Mouse (Mus musculus): Measurements from ENCODE around the gene Ergic1. TPM values are rescaled to one million over a fixed set of nuclear protein-coding genes. Genes with fewer than 3 reads are reported as not detected.

Ergic1 gene
- total RNA-seq, 2 experiments from 2014 or later: 47.2 to 51.5 TPM

DNA sequence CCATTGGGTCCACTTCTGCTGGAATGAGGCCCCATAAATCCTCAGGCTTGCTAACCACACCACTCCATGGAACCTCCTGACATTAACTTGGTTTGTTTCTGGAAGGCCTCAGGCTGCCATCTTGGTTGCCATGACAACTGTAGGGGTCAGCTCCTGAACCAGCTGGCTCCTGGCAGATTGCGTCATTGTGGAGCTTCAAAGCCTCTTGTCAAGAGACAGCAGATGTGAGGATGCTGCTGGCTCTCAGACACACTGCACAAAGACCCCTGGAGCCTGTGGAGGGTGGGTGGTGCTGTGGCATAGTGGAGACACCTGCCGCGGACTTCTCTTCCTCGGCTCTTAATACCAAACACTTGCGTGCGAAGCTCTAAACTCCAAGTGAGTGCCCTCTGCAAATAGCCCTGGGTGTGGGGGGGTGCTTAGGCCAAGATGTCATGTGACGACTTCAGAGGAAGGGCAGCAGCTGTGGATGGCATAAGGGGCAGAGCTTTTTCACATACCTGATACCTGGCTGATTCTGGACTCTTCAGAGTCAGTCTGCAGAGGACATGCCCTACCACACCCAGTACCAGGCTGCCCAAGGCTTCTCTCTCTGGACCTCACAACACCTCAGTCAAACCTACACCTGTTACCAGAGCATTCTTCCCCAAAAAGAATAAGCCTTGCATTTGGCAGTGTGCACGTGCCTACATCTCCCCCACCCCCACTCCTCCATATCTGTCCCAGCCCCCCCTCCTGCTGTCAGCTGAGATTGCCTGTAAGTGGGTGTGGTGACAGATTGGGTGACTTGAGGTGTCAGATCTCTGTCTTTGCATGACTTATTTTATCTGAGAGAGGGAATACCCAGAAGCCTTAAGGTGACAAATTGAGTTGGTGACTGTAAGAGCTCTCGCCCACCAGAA, 83.5 kb downstream of the Ergic1 start:
- DNase-seq: no peak
- intact Hi-C loops (cut with DNase I): loop anchor here (10.0 kb wide), 1 partner anchor 370 kb away; no protein-coding TSS in a partner anchor

DNA sequence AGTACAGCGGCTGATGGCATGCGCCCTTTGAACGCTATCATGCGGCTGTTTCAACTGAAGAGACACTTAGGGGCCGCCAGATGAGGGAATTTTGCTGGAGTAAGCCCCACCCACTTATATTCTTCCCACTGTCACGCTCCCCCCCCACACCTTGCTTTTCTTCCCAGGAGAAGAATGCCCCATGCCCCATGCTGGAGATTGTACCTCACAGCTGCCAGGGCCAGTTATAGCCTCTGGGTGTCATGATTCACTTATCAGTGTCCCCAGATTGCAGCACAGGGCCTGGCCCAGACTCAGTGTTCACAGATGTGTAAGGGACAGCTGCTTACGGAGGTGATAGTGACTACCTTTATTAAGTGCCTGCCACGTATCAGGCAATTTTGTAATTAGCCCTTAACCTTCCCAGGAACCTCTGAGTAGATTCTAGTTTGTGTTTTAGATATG, 84.1 kb downstream of the Ergic1 start:
- intact Hi-C loops (cut with DNase I): loop anchor here (10.0 kb wide), 1 partner anchor 371 kb away; no protein-coding TSS in a partner anchor
- no peak for DNase-seq

DNA sequence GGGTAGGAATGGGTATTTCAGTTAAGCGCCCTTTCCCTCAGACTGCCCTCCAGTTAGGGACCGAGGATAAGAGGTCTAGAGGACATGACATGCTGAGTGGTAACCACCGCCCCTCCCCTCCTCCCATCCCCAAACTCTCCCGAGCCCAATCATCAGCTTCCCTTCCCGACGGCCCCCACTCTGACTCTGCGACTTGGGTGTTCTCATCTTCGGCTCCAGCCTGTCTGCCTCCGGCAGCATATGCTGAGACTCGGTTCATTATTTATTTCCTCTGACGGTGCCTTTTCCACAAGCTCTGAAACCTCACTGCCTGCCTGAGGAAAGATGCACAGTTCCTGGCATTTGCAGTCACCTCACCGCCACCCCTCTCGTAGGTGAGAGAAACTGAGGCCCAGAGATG, 86.0 kb downstream of the Ergic1 start:
- no peak for DNase-seq
- intact Hi-C loops (cut with DNase I): loop anchor here (10.0 kb wide), 1 partner anchor 372 kb away; no protein-coding TSS in a partner anchor

DNA sequence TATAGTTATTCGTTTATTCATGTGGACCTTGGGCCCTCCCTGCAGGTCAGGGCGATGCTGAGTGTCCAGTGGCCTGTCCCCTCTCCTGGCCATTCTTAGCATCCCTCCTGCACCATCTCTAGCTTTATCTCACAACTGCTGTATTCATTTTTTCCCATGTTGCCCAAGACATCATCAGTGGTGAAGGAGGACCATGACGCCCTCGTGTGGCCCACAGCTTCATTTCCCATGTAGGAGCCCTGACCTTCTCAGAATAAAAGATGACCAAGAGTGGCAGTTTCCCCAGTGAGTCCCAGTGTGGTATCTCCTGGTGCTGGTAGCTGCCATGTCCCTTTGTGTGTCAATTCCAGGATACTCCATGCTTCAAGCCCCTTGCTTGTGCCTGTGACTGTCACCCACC, 88.3 kb downstream of the Ergic1 start:
- DNase-seq: no peak
- intact Hi-C loops (cut with DNase I): loop anchor here (10.0 kb wide), 1 partner anchor 375 kb away; no protein-coding TSS in a partner anchor

DNA sequence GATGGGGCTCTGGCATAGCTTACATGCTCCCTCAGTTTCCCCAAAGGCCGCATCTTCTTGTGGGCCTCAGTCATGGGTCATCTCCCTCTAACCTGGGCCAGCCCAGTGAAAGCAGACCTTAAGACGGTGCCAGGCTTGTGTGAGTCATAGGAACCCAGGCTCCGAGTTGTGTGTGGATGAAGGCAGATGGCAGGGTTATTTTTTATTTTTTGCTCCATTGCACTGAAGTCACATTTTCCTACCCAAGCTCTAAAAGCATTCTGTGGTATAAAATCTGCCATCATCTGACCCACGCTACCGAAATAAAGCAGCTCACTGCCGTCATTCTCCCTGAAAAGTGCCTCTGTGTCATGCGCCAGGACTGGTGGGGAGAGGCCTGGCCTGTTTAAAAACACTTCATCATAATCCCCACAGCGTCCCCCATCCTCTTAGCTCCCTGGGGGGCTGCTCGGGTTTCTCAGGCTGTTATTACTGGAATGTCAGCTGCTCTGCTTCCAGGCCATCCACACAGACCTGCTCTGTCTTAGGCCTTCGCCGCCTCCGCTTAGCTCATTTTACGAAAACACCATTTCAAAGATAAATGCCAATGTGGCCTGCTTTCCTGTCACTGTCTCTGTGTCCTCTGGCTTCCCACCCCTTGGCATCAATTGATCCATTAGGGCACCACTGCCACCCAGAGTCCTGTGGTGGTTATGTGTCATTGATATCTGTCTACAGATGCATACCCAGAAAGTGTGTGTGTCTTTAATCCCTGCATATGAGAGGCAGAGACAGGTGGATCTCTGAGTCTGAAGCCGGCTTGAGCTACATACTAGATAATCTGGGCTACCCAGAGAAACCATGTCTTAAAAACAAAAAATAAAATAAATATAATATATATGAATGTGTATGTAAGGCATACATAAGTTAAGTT, 89.4 kb downstream of the Ergic1 start:
- no peak for DNase-seq
- intact Hi-C loops (cut with DNase I): no loop called here

DNA sequence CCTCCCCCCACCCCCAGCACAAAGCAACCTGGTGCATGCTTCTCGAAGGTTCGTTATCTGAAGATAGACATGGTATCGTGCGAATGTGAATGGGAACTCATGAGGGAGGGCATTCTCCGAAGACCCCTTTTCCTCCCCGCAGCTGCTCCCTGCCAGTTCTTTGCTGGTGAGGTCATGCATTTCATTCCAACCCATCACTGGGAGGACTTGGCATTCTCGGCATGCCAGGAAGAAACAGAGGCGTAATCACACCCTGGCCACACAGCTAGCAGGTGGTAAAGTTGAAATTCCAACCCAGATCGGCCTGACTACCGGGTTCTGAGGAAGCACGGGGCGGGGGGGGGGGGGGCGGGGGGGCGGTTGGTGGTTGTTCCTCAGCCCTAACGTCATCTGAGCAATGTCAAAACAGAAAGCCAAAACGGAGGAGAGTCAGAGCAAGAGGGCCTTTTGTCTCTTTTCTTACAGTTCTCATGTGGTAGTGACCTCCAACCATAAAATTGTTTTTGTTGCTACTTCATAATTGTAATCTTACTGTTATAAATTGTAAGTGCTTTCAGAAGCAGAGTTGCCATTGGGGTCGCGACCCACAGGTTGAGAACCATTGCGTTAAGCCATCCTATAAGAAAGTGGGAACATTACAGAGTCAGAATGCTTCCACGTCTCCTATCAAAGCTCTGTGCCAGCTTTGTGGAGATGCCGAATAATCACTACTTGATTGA, 97.7 kb downstream of the Ergic1 start:
- DNase-seq: peak in 1 of 2 experiments; percentile 11
- intact Hi-C loops (cut with DNase I): loop anchor here (5.0 kb wide), 1 partner anchor 228 kb away; no protein-coding TSS in a partner anchor

DNA sequence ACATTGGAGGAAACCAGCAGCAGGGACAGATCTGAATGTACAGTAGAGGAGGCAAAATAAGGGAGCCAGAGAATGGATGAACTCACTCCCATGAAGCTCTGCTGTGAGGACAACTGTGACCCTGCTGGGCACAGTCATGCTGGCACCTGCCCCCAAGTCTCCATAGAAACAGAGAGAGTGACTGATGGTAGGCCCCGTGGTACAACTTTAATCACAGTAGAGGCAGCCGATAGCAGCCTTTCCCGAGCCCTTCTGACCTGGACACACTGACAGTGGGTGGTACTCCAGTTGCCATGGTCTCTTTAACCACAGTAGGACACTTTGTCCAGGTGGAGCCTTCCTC, 98.3 kb downstream of the Ergic1 start:
- DNase-seq: no peak

DNA sequence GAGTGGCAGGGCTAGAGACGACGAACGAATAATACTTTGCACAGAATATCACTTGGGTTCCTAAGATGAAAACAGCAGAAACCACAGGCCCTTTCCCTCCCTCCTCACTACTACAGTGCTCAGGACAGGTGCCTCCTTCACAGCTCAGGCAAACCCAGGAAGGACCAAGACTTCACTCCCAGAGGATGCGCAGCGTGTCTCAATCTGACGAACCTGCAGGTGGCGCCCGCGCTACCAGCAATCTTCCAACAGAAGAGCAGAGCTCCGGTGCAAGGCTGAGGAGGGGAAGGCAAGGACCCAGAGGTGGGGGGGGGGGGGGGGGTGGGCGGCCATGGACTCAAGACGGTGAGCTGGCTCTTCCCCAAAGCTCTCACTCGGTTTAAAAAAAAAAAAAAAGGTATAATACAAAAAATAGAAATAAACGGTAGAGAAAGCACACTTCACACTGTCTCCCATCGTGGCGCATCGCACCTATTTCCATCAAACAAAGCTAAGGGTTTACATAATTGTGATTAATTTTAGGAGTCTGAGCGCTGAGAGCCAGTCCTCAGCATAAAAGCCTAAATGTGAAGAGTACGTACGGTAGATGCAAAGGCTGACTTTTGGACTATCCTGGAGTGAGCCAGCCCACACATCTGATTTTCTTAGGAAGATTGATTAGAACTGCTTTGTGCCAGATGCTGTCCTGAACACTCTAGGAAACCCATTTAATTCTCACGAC, 99.1 kb downstream of the Ergic1 start:
- intact Hi-C loops (cut with DNase I): loop anchor here (2.0 to 10.0 kb wide), 2 partner anchors 58 to 114 kb away; no protein-coding TSS in a partner anchor
- peak; percentile 67 to 69 for DNase-seq

More for the DNA sequence above, 98.3 kb downstream of the Ergic1 start:
- intact Hi-C loops (cut with DNase I): loop anchor here (5.0 kb wide), 1 partner anchor 228 kb away; no protein-coding TSS in a partner anchor

DNA sequence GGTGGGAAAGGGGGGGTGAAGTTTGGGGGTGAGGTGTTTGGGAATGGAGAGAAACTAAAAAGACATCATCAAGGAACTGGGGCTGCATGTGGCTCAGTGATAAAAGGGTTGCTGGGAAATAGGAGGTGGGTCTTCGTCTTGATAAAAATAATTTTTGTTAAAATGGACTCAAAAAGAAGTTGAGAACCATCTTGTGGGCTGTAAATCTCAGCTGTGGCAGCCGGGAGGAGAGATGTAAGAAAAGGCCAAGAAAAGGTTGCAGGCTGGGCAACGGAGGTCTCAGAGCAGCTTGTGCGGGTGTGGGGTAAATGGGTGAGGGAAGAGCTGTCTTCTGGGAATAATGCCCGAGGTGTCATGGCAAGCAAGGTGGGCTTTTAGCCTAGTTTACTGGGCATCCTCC, 100.9 kb downstream of the Ergic1 start:
- no peak for DNase-seq
- intact Hi-C loops (cut with DNase I): loop anchor here (10.0 kb wide), 1 partner anchor 113 kb away; no protein-coding TSS in a partner anchor

DNA sequence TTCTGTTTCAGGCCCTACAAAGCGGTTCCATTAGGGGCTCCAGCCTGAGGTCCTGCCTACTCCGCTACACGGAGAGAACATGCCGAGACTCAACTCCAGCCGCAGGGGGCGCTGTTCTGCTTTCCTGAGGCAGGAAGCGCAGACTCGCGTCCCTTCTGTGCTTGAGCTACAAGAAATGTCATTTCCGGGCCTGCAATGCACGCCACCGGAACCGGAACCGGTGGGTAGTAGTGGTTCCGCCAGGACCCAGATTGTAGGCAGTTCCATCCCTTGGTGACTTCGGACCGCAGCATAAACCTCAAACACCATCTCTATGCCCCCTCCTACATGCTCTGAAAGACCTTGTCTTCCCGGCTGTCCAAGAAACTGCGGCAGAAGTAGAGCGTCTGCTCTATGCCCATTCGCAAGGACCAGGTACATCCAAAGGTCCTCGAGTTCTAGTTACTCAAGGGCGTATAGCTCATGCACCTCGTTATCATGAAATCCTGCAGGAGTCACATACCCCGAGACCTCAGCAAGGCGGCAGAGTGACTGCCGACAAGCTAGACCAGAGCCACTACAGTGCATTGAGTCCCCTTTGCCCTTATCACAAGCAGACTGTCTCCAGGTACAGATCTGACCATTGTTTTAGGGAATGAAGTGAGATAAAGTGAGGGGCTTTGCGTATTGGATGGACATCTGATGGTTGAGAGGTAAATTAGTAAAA, 101.8 kb downstream of the Ergic1 start, which contains the start of gene Atp6v0e:
Gene Atp6v0e (plus strand): TSS at position 254 of the 706 bp plus-strand sequence.
- intact Hi-C loops (cut with DNase I): loop anchor here (10.0 kb wide), 1 partner anchor 112 kb away; no protein-coding TSS in a partner anchor
- peak; percentile 88 to 95 for DNase-seq

DNA sequence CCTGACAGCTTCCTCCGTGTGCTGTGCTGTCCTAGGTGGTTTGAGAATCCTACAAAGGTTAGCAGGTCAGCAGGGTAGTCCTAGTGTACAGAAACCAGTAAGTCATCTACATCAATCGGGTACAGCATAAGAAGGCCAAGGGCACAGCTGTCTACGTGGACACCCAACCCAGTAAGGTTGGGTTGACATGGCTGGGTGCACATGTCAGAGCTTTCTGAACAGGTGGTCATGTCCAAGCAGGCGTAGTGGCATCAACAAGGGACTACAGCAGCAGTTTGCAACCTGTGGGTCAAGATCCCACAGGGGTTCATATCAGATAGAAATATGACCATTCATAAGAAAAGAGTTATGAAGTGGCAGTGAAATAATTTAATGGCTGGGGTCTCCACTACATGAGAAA, 104.3 kb downstream of the Ergic1 start:
- intact Hi-C loops (cut with DNase I): loop anchor here (10.0 kb wide), 1 partner anchor 109 kb away; no protein-coding TSS in a partner anchor
- no peak for DNase-seq

DNA sequence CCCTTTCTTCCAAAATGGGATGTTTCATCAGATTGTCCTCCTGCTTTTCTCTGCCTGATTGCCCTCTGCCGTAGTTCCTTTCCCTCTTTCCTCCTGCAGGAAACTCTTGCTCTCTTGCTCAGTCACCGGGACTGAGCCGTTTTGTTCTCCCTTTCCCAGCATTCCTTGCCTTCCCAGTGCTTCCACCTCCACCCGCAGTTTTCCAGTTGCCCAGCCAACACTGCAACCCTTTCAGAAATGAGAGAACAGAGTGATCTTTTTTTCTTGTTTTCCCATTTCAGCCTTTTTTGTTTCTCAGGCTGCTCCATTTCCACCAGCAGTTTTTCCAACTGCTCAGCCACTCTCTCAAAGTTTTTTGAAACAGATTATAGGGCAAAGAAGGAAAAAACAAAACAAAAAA, 110.0 kb downstream of the Ergic1 start:
- intact Hi-C loops (cut with DNase I): no loop called here
- no peak for DNase-seq

DNA sequence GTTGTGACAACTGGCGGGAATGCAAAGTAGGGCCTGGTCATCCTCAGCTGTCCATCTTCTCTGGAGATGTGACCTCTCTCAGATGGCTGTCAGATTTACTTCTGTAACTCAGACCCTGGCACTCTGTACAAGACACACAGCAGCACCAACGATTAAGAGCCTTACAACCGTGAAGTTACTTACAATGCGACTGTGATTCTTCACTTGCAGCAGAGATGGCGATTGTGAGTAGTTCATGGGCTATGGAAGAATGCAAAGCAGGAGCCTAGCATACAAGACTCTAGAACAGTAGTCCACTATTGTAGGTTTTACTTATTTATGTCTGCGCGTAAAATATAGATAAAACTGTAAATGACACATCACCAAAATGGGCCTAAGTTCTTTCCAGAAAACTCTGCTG, 114.6 kb downstream of the Ergic1 start:
- no peak for DNase-seq
- intact Hi-C loops (cut with DNase I): loop anchor here (5.0 kb wide), 2 partner anchors 36 to 211 kb away; no protein-coding TSS in a partner anchor

DNA sequence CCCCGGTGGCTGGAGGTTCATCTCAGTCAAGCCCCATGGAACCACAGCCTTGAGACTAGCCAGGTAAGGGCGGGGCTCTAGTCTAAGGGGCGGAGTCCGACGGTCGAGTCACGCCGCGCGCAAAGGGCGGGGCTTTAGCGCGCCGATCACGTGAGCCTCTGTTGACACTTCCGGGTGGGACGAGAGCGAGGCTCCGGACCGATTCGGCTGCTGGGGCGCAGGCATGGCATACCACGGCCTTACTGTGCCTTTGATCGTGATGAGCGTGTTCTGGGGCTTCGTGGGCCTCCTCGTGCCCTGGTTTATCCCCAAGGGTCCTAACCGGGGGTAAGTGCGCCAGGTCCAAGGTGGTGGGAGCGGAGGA, 114.9 kb downstream of the Ergic1 start:
- peak; percentile 83 to 84 for DNase-seq
- intact Hi-C loops (cut with DNase I): loop anchor here (5.0 kb wide), 2 partner anchors 36 to 211 kb away; no protein-coding TSS in a partner anchor

DNA sequence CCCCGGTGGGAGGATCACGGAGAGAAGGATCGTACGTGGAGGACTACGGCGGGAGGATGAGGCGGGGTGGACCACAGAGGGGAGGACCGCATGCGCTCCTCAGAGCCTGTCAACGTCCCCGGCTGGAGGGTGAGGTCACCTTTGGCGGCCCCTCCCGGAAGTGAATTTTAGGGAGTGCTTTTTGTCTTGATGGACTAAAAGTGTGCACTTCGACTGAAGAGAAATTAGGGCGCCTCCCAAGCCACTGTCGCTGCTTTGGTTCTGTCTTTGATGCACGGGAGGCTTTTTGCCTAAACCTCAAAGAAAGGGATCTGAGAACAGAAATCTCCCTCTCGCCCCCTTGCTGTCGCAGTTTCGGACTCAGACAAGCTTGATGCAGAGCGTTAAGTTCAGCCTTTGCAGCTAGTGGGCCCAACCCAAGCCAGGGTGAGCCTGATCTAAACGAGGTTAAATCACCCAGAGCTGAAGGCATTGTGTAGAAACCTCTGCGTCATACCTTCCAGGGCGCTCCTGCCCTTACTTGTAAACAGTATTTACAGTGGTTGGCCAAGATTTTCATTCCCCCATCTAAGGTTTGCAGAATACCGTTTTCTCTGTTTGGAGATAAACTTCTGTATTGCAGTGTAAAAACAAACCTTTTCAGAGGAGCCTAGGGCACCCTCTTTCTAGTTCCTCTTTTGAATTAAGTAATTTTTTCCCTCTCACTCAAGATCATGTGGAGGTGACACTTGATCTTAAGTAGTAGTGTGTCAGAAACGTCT, 115.5 kb downstream of the Ergic1 start:
- intact Hi-C loops (cut with DNase I): loop anchor here (5.0 kb wide), 2 partner anchors 36 to 211 kb away; no protein-coding TSS in a partner anchor
- peak in 1 of 2 experiments; percentile 77 for DNase-seq

DNA sequence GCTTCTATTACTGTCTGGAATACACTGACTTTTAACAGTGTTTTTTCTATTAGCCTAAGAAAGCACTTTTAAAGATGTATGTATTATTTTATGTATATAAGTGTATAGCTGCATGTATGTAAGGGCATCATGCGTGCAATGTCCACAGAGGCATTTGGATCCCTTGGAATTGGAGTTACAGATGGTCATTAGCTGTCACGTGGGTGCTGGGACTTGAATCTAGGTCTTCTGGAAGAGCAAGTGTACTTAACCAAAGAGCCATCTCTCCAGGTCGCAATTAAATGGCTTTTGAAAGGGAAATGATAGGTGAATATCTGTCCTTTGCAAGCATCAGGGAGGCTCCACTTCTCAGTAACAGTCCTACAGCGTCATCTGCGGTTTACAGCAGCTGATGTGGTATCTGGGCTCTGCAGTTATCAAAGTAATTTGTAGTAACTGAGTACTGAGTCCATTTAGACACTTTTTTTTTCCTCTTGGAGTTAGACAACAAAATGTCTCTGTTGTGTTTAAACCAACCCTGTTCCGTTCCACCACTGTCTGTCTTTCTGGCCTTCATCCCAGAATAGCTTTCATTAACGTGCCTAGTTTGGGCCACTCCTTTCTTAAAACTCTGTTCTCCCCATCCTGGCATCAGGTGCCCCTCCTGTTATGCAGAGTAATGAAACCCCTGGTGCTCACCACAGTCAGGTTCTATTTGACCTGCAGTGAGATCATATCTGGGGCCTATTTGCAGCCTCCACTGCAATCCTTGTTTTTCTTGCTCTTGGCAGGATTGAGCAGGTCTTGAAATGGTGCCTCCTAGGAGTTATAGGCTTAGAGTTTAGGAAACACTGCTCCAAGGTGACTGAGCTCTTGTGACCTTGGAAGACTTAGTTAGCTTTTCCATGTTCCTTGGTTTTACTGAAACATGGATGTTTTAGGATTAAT, 116.7 kb downstream of the Ergic1 start:
- no peak for DNase-seq

More for the DNA sequence above, 116.7 kb downstream of the Ergic1 start:
- intact Hi-C loops (cut with DNase I): loop anchor here (5.0 kb wide), 2 partner anchors 34 to 209 kb away; no protein-coding TSS in a partner anchor
